Mouse (Mus musculus) kidney, embryonic 16.5 days (tissue): Measurements from ENCODE around the gene Dnajc5. TPM values are rescaled to one million over a fixed set of nuclear protein-coding genes. Genes with fewer than 3 reads are reported as not detected.

Source experiments
- ATAC-seq: fragments of 200-750 bp; cut with Nextera tagmentation; 2 replicates; pipeline ENCODE4 v1.8.0; 2017; ENCODE audit warnings: moderate TSS enrichment; ENCODE audit not compliant: low FRiP score, low TSS enrichment
- H3K27ac ChIP-seq: fragments of 300-500 bp; sonication (generic); 2 replicates; pipeline ENCODE4 v1.5.1; 2014; ENCODE audit warnings: low read length
- H3K27me3 ChIP-seq: fragments of 300-500 bp; sonication (generic); 2 replicates; pipeline ENCODE4 v1.6.1; 2014; ENCODE audit warnings: low read length, control low read depth, mixed read lengths; ENCODE audit not compliant: insufficient read depth
- H3K36me3 ChIP-seq: fragments of 300-500 bp; sonication (generic); 2 replicates; pipeline ENCODE4 v1.6.1; 2014; ENCODE audit warnings: low read length, control low read depth, mixed read lengths; ENCODE audit not compliant: insufficient read depth
- H3K4me1 ChIP-seq: fragments of 300-500 bp; sonication (generic); 2 replicates; pipeline ENCODE4 v1.6.1; 2014; ENCODE audit warnings: low read length, control low read depth, mixed read lengths; ENCODE audit not compliant: insufficient read depth
- H3K4me2 ChIP-seq: fragments of 300-500 bp; sonication (generic); replicated peaks from 2 replicates; pipeline ENCODE4 v1.6.1; 2014; ENCODE audit warnings: low read depth, low read length
- H3K4me3 ChIP-seq: fragments of 300-500 bp; sonication (generic); 2 replicates; pipeline ENCODE4 v1.5.1; 2014; ENCODE audit warnings: mild to moderate bottlenecking, low read length
- H3K9ac ChIP-seq: fragments of 300-500 bp; sonication (generic); replicated peaks from 2 replicates; pipeline ENCODE4 v1.6.1; 2014; ENCODE audit warnings: low read length
- H3K9me3 ChIP-seq: fragments of 300-500 bp; sonication (generic); 2 replicates; pipeline ENCODE4 v1.6.1; 2016; ENCODE audit warnings: low read length, control low read depth
- WGBS: fragments of 180-500 bp; shearing (Covaris S2); extraction: QIAGEN DNeasy Blood & Tissue Kit; methylation state at CpG from one replicate; pipeline ENCODE4 v1.1.7; 2014; 5-methylcytosine and 5-hydroxymethylcytosine counted together
- polyA plus RNA-seq: library from polyadenylated mRNA; unstranded; fragments of >200 nt; fragmentation: Nextera tagmentation; extraction: Ambion mirVana; gene quantifications from 2 replicates; pipeline ENCODE4 v1.2.1, GENCODE M21; 2015

The Dnajc5 gene
- polyA plus RNA-seq, 1 experiment from 2014 or later: 91.7 TPM

- Histone ChIP-seq H3K4me3 (no peak overlapping the region), H3K4me2 (no peak overlapping the region), H3K27me3 (no peaks in the 10 kb centered on the region), H3K36me3 (peaks cover 59% of the 10 kb centered on the region), H3K9ac (no peak overlapping the region), H3K27ac (no peak overlapping the region), H3K9me3 (no peaks in the 10 kb centered on the region), H3K4me1 (peaks cover 8% of the 10 kb centered on the region)
- 95% methylated on average over 5 of the region's 5 CpGs for WGBS
- no peak for ATAC-seq
Measured at GRCm38 (mm10) chr2:181585506-181585905, 65.2 kb downstream of the Dnajc5 start.

GRCm38 (mm10) chr2:181586124-181586523 is 65.8 kb downstream of the Dnajc5 start:
- WGBS: 98% methylated on average over 3 of the region's 3 CpGs
- Histone ChIP-seq H3K27me3 (no peaks in the 10 kb centered on the region), H3K4me1 (peaks cover 10% of the 10 kb centered on the region), H3K9me3 (no peaks in the 10 kb centered on the region), H3K4me2 (no peak overlapping the region), H3K27ac (no peak overlapping the region), H3K36me3 (peaks cover 61% of the 10 kb centered on the region), H3K9ac (no peak overlapping the region), H3K4me3 (no peak overlapping the region)
- ATAC-seq: no peak

GRCm38 (mm10) chr2:181587796-181588195 is 67.5 kb downstream of the Dnajc5 start:
- H3K4me3 ChIP-seq: no peak overlapping the region
- no peak overlapping the region for H3K9ac ChIP-seq
- H3K27me3 ChIP-seq: no peaks in the 10 kb centered on the region
- peaks cover 61% of the 10 kb centered on the region for H3K36me3 ChIP-seq
- H3K4me2 ChIP-seq: no peak overlapping the region
- no peaks in the 10 kb centered on the region for H3K9me3 ChIP-seq
- WGBS: 71% methylated on average over 6 of the region's 6 CpGs
- ATAC-seq: no peak
- no peak overlapping the region for H3K27ac ChIP-seq
- peaks cover 12% of the 10 kb centered on the region for H3K4me1 ChIP-seq

GRCm38 (mm10) chr2:181588229-181588780 is 68.0 kb downstream of the Dnajc5 start:
- Histone ChIP-seq H3K27ac (no peak overlapping the region), H3K4me2 (no peak overlapping the region), H3K4me3 (no peak overlapping the region), H3K4me1 (peaks cover 17% of the 10 kb centered on the region), H3K9me3 (no peaks in the 10 kb centered on the region), H3K36me3 (peaks cover 61% of the 10 kb centered on the region), H3K27me3 (no peaks in the 10 kb centered on the region), H3K9ac (no peak overlapping the region)
- 86% methylated on average over 11 of the region's 11 CpGs for WGBS
- no peak for ATAC-seq

GRCm38 (mm10) chr2:181589011-181589731 is 68.9 kb downstream of the Dnajc5 start:
- peaks cover 59% of the 10 kb centered on the region for H3K36me3 ChIP-seq
- no peak for ATAC-seq

GRCm38 (mm10) chr2:181589732-181590105 is 69.4 kb downstream of the Dnajc5 start:
- Histone ChIP-seq H3K4me2 (no peak overlapping the region), H3K36me3 (peaks cover 53% of the 10 kb centered on the region)

More at GRCm38 (mm10) chr2:181589011-181589731, 68.9 kb downstream of the Dnajc5 start:
- Histone ChIP-seq H3K9me3 (no peaks in the 10 kb centered on the region), H3K4me2 (no peak overlapping the region), H3K9ac (no peak overlapping the region), H3K4me1 (peaks cover 18% of the 10 kb centered on the region), H3K27ac (no peak overlapping the region), H3K27me3 (no peaks in the 10 kb centered on the region), H3K4me3 (no peak overlapping the region)
- 96% methylated on average over 10 of the region's 10 CpGs for WGBS

GRCm38 (mm10) chr2:181590471-181590870 is 70.2 kb downstream of the Dnajc5 start:
- Histone ChIP-seq H3K4me1 (peaks cover 18% of the 10 kb centered on the region), H3K36me3 (peaks cover 46% of the 10 kb centered on the region), H3K4me3 (no peak overlapping the region), H3K27me3 (no peaks in the 10 kb centered on the region), H3K9me3 (no peaks in the 10 kb centered on the region), H3K9ac (0 out of 2 replicates have a peak overlapping the region, but pooled peaks have one; percentile 20), H3K27ac (no peak overlapping the region), H3K4me2 (no peak overlapping the region)
- WGBS: 90% methylated on average over 5 of the region's 5 CpGs
- ATAC-seq: no peak

More at GRCm38 (mm10) chr2:181589732-181590105, 69.4 kb downstream of the Dnajc5 start:
- H3K4me1 ChIP-seq: peaks cover 18% of the 10 kb centered on the region
- H3K27ac ChIP-seq: no peak overlapping the region
- H3K27me3 ChIP-seq: no peaks in the 10 kb centered on the region
- no peaks in the 10 kb centered on the region for H3K9me3 ChIP-seq
- WGBS: 96% methylated on average over 9 of the region's 9 CpGs
- no peak overlapping the region for H3K4me3 ChIP-seq
- H3K9ac ChIP-seq: no peak overlapping the region
- no peak for ATAC-seq

GRCm38 (mm10) chr2:181591528-181592085 is 71.3 kb downstream of the Dnajc5 start, which contains the start of gene Prpf6:
Gene Prpf6 (plus strand): TSS chr2:181591868.
- Histone ChIP-seq H3K4me3 (peak within 1 kb of the TSS; percentile 96), H3K27ac (peak within 1 kb of the TSS; percentile 93)
- ATAC-seq: peak; percentile 32

GRCm38 (mm10) chr2:181592231-181593041 is 72.2 kb downstream of the Dnajc5 start, which contains the start of gene Zfp512b:
Gene Zfp512b (minus strand): TSS chr2:181592803.
- under 1% methylated on average over 77 of the region's 97 CpGs for WGBS

More at GRCm38 (mm10) chr2:181591528-181592085, 71.3 kb downstream of the Dnajc5 start, which contains the start of gene Prpf6:
- H3K4me1 ChIP-seq: peaks cover 18% of the 10 kb centered on the region
- H3K9me3 ChIP-seq: no peaks in the 10 kb centered on the region
- WGBS: 13% methylated on average over 5 of the region's 5 CpGs
- H3K36me3 ChIP-seq: peaks cover 40% of the 10 kb centered on the region
- peak within 1 kb of the TSS; percentile 81 for H3K4me2 ChIP-seq
- no peaks in the 10 kb centered on the region for H3K27me3 ChIP-seq
- peak within 1 kb of the TSS; percentile 95 for H3K9ac ChIP-seq

More at GRCm38 (mm10) chr2:181592231-181593041, 72.2 kb downstream of the Dnajc5 start, which contains the start of gene Zfp512b:
- Histone ChIP-seq H3K4me1 (peaks cover 18% of the 10 kb centered on the region), H3K9ac (peak within 1 kb of the TSS; percentile 95), H3K4me3 (peak within 1 kb of the TSS; percentile 96), H3K9me3 (no peaks in the 10 kb centered on the region), H3K36me3 (peaks cover 33% of the 10 kb centered on the region), H3K4me2 (peak within 1 kb of the TSS; percentile 81), H3K27me3 (no peaks in the 10 kb centered on the region), H3K27ac (peak within 1 kb of the TSS; percentile 93)
- peak; percentile 79 for ATAC-seq
